Mouse (Mus musculus) ES-E14 (cell line): Measurements from ENCODE around the gene Ncoa7. TPM values are rescaled to one million over a fixed set of nuclear protein-coding genes. Genes with fewer than 3 reads are reported as not detected.
A peak's percentile ranks its signal among the peaks of the same experiment; 100 is the strongest.

ENCODE experiments used
- DNase-seq: peaks from one replicate; pipeline ENCODE4 v3.0.0-alpha.2; 2013; ENCODE audit warnings: low read depth, low spot score
- H3K27ac ChIP-seq: 2 replicates; pipeline ENCODE4 v1.5.1; 2012; ENCODE audit warnings: low read depth, mild to moderate bottlenecking, low read length, moderate library complexity, mixed read lengths; ENCODE audit not compliant: poor library complexity, insufficient read depth, severe bottlenecking
- H3K36me3 ChIP-seq: 2 replicates; pipeline ENCODE4 v1.6.1; 2012; ENCODE audit warnings: mild to moderate bottlenecking, low read length, moderate library complexity, mixed read lengths; ENCODE audit not compliant: control insufficient read depth, poor library complexity, insufficient read depth, severe bottlenecking
- H3K4me1 ChIP-seq, 2 experiments: fragments of 150-350 bp in 1 of 2; sonication (generic) in 1 of 2; 2 replicates each; pipeline ENCODE4 v1.6.1; 2012; ENCODE audit warnings: low read length in 2 of 2, mild to moderate bottlenecking in 1 of 2, mixed read lengths in 1 of 2; ENCODE audit not compliant: control insufficient read depth in 2 of 2, insufficient read depth in 2 of 2, poor library complexity in 1 of 2
- H3K4me3 ChIP-seq, 2 experiments: fragments of 150-350 bp in 1 of 2; sonication (generic) in 1 of 2; 2 replicates each; pipeline ENCODE4 v1.5.1; 2012; ENCODE audit warnings: low read length in 2 of 2, low read depth in 1 of 2, mild to moderate bottlenecking in 1 of 2, mixed read lengths in 1 of 2; ENCODE audit not compliant: insufficient read depth in 1 of 2, poor library complexity in 1 of 2, severe bottlenecking in 1 of 2
- H3K9ac ChIP-seq: 2 replicates; pipeline ENCODE4 v1.6.1; 2012; ENCODE audit warnings: low read depth, mild to moderate bottlenecking, low read length, mixed read lengths; ENCODE audit not compliant: poor library complexity, insufficient read depth, severe bottlenecking
- H3K9me3 ChIP-seq: fragments of 150-350 bp; sonication (generic); 2 replicates; pipeline ENCODE4 v1.6.1; 2012; ENCODE audit warnings: low read depth, mild to moderate bottlenecking, low read length; ENCODE audit not compliant: control insufficient read depth, insufficient read depth
- CHD2 ChIP-seq: IDR thresholded peaks from 2 replicates; pipeline ENCODE4 v1.6.1; 2014; ENCODE audit warnings: mild to moderate bottlenecking, low read depth, low read length, inconsistent platforms
- HCFC1 ChIP-seq: IDR thresholded peaks from 2 replicates; pipeline ENCODE4 v1.6.1; 2012; ENCODE audit warnings: low read length, inconsistent platforms, borderline replicate concordance; ENCODE audit not compliant: insufficient read depth
- MAFK ChIP-seq: IDR thresholded peaks from 2 replicates; pipeline ENCODE4 v1.6.1; 2014; ENCODE audit warnings: mild to moderate bottlenecking, low read depth, low read length, inconsistent platforms; ENCODE audit not compliant: insufficient read depth
- ZC3H11A ChIP-seq: IDR thresholded peaks from 2 replicates; pipeline ENCODE4 v1.6.1; 2012; ENCODE audit warnings: low read depth, mild to moderate bottlenecking, inconsistent platforms, low read length, borderline replicate concordance
- ZNF384 ChIP-seq: IDR thresholded peaks from 2 replicates; pipeline ENCODE4 v1.6.1; 2012; ENCODE audit warnings: low read depth, low read length, inconsistent platforms
- in situ Hi-C, 2 experiments: fragments of 600-800 bp; cut with MboI; formaldehyde crosslinking; loops; one replicate each; pipeline ENCODE4 v1.15.1; 2025; ENCODE audit warnings: low sequenced_read_pairs in 2 of 2, inconsistent platforms in 1 of 2; ENCODE audit not compliant: unreplicated experiment in 2 of 2
- total RNA-seq: library from RNA; depleted of rRNA; stranded (reverse); fragments of 300-350 nt; gene quantifications from 2 replicates; pipeline ENCODE4 v1.2.3, GENCODE M21; 2012

Ncoa7 gene
- total RNA-seq, 1 experiment = 8.7 TPM

DNA sequence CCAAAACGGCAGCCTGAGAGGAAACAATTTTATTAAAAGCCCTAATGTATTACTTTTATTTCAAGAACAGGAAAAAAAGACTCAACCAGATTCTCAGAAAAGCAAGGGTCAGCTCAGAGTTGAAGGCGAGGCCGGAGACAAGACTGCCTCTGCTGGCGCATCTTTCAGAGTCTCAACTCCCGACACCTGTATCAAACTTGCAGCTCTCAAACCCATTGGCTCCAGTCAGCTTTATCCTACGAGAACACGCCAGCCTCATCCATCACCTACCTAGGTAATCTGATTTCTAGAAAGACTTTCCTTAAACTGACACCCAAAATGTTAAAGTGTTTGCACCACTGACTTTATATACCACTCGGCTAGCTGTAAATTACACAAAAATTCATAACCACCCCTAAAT lies 1.1 kb downstream of the Ncoa7 start:
- DNase-seq = no peak
- H3K4me3 ChIP-seq = peak overlapping the region; percentile 76 to 91

GRCm38 (mm10) chr10:30799713-30800450 lies 3.2 kb downstream of the Ncoa7 start:
- Histone ChIP-seq H3K27ac (no peak overlapping the region), H3K4me3 (no peak overlapping the region), H3K9me3 (0 out of 2 replicates have a peak, but pooled peaks cover 2% of the 10 kb centered on the region), H3K9ac (no peak overlapping the region), H3K4me1 (peaks cover 0 to 2% of the 10 kb centered on the region in 2 experiments; a peak in 1 of 4 replicates), H3K36me3 (no peaks in the 10 kb centered on the region)
- DNase-seq = no peak
- TF ChIP-seq ZC3H11A = no peak
- no peak for TF ChIP-seq ZNF384
- no peak for TF ChIP-seq MAFK
- TF ChIP-seq CHD2 = no peak
- no peak for TF ChIP-seq HCFC1
- in situ Hi-C loops = loop anchor here in 1 of 2 experiments (10.0 kb wide), 1 partner anchor 175 kb away; the partner anchor contains the start of gene Hint3

More for the DNA sequence above, 1.1 kb downstream of the Ncoa7 start:
- Histone ChIP-seq H3K27ac (no peak overlapping the region), H3K9ac (no peak overlapping the region; the same call in 1 of the 2 replicates), H3K36me3 (no peaks in the 10 kb centered on the region), H3K9me3 (no peaks in the 10 kb centered on the region), H3K4me1 (peaks cover 0 to 2% of the 10 kb centered on the region in 2 experiments; a peak in 1 of 4 replicates)
- in situ Hi-C loops = loop anchor here in 1 of 2 experiments (10.0 kb wide), 1 partner anchor 177 kb away; the partner anchor contains the start of gene Hint3
- TF ChIP-seq ZC3H11A (no peak), ZNF384 (no peak), HCFC1 (no peak), CHD2 (no peak), MAFK (no peak)

- Histone ChIP-seq H3K9me3 (0 out of 2 replicates have a peak, but pooled peaks cover 2% of the 10 kb centered on the region), H3K27ac (no peak overlapping the region), H3K4me3 (no peak overlapping the region), H3K9ac (no peak overlapping the region), H3K36me3 (no peaks in the 10 kb centered on the region), H3K4me1 (no peaks in the 10 kb centered on the region; a peak in 1 of 4 replicates)
- no peak for DNase-seq
- TF ChIP-seq MAFK = no peak
- TF ChIP-seq CHD2 = no peak
- no peak for TF ChIP-seq ZC3H11A
- no peak for TF ChIP-seq ZNF384
- TF ChIP-seq HCFC1 = no peak
- in situ Hi-C loops = no loop called here
Observed at GRCm38 (mm10) chr10:30796469-30797261, 6.5 kb downstream of the Ncoa7 start.

- no peak for TF ChIP-seq CHD2
- no peak for TF ChIP-seq ZNF384
- no peak for TF ChIP-seq HCFC1
- TF ChIP-seq MAFK = no peak
- TF ChIP-seq ZC3H11A = no peak
Observed at GRCm38 (mm10) chr10:30791016-30791415, 12.1 kb downstream of the Ncoa7 start.

More at GRCm38 (mm10) chr10:30791016-30791415, 12.1 kb downstream of the Ncoa7 start:
- in situ Hi-C loops = no loop called here
- H3K4me1 ChIP-seq = peaks cover 0 to 3% of the 10 kb centered on the region in 2 experiments; a peak in 1 of 4 replicates
- no peak for DNase-seq
- no peaks in the 10 kb centered on the region for H3K36me3 ChIP-seq
- no peak overlapping the region for H3K4me3 ChIP-seq
- no peak overlapping the region for H3K27ac ChIP-seq
- no peak overlapping the region for H3K9ac ChIP-seq
- 0 out of 2 replicates have a peak, but pooled peaks cover 2% of the 10 kb centered on the region for H3K9me3 ChIP-seq
